Mouse (Mus musculus) MEL (cell line): ENCODE data around the gene Tmed6. TPM values are rescaled to one million over a fixed set of nuclear protein-coding genes. Genes with fewer than 3 reads are reported as not detected.

Source experiments
- DNase-seq: peaks from one replicate; pipeline ENCODE4 v3.0.0; 2011; ENCODE audit warnings: low read depth, low spot score
- H3K27ac ChIP-seq: 2 replicates; pipeline ENCODE4 v1.5.1; 2012; ENCODE audit warnings: low read depth, mild to moderate bottlenecking, control low read depth, low read length, moderate library complexity; ENCODE audit not compliant: control insufficient read depth
- H3K27me3 ChIP-seq, 2 experiments: fragments of 150-350 bp in 1 of 2; sonication (generic) in 1 of 2; 2 replicates each; pipeline ENCODE4 v1.6.1; 2012; ENCODE audit warnings: low read length in 2 of 2, mild to moderate bottlenecking in 2 of 2, improper control_type of control experiment in 1 of 2, moderate library complexity in 1 of 2; ENCODE audit not compliant: insufficient read depth in 2 of 2, control insufficient read depth in 1 of 2
- H3K36me3 ChIP-seq, 2 experiments: 2 replicates each; pipeline ENCODE4 v1.6.1; 2012 to 2014; ENCODE audit warnings: low read length in 2 of 2, improper control_type of control experiment in 1 of 2, inconsistent platforms in 1 of 2, mild to moderate bottlenecking in 1 of 2; ENCODE audit not compliant: insufficient read depth in 2 of 2, control insufficient read depth in 1 of 2
- H3K4me1 ChIP-seq, 2 experiments: fragments of 150-350 bp in 1 of 2; sonication (generic) in 1 of 2; 2 replicates each; pipeline ENCODE4 v1.6.1; 2012; ENCODE audit warnings: low read length in 2 of 2, improper control_type of control experiment in 1 of 2, mild to moderate bottlenecking in 1 of 2; ENCODE audit not compliant: insufficient read depth in 2 of 2, control insufficient read depth in 1 of 2
- H3K4me3 ChIP-seq, 2 experiments: fragments of 150-350 bp in 1 of 2; sonication (generic) in 1 of 2; 2 replicates each; pipeline ENCODE4 v1.5.1; 2012; ENCODE audit warnings: low read depth in 2 of 2, low read length in 2 of 2, mild to moderate bottlenecking in 2 of 2, moderate library complexity in 2 of 2, control low read depth in 1 of 2, improper control_type of control experiment in 1 of 2; ENCODE audit not compliant: control insufficient read depth in 1 of 2, insufficient read depth in 1 of 2
- H3K79me2 ChIP-seq: 2 replicates; pipeline ENCODE4 v1.6.1; 2012; ENCODE audit warnings: mild to moderate bottlenecking, low read length, moderate library complexity; ENCODE audit not compliant: control insufficient read depth, poor library complexity, insufficient read depth
- H3K9ac ChIP-seq: 2 replicates; pipeline ENCODE4 v1.6.1; 2012; ENCODE audit warnings: low read depth, mild to moderate bottlenecking, control low read depth, low read length, moderate library complexity; ENCODE audit not compliant: control insufficient read depth, poor library complexity, severe bottlenecking
- H3K9me3 ChIP-seq: fragments of 150-350 bp; sonication (generic); replicated peaks from 2 replicates; pipeline ENCODE4 v1.6.1; 2012; ENCODE audit warnings: mild to moderate bottlenecking, low read length, improper control_type of control experiment, moderate library complexity; ENCODE audit not compliant: insufficient read depth
- BHLHE40 ChIP-seq: IDR thresholded peaks from 2 replicates; pipeline ENCODE4 v1.6.1; 2012; ENCODE audit warnings: low read depth, mild to moderate bottlenecking, inconsistent platforms, low read length, improper control_type of control experiment, borderline replicate concordance
- CHD1 ChIP-seq: IDR thresholded peaks from 2 replicates; pipeline ENCODE4 v1.6.1; 2012; ENCODE audit warnings: low read depth, mild to moderate bottlenecking, inconsistent platforms, low read length, improper control_type of control experiment
- CHD2 ChIP-seq: IDR thresholded peaks from 2 replicates; pipeline ENCODE4 v1.6.1; 2011; ENCODE audit warnings: low read length, improper control_type of control experiment
- CTCF ChIP-seq, 3 experiments: IDR thresholded peaks in 2 of 3; conservative IDR thresholded peaks in 1 of 3; 2 replicates each; pipeline ENCODE4 v1.5.1; 2011 to 2012; ENCODE audit warnings: low read length in 3 of 3, low read depth in 2 of 3, mild to moderate bottlenecking in 2 of 3, improper control_type of control experiment in 1 of 3, inconsistent platforms in 1 of 3, mixed read lengths in 1 of 3, moderate library complexity in 1 of 3; ENCODE audit not compliant: control insufficient read depth in 1 of 3, insufficient read depth in 1 of 3, poor library complexity in 1 of 3, severe bottlenecking in 1 of 3
- E2F4 ChIP-seq: IDR thresholded peaks from 2 replicates; pipeline ENCODE4 v1.6.1; 2011; ENCODE audit warnings: low read depth, low read length, improper control_type of control experiment, borderline replicate concordance
- JUND ChIP-seq: IDR thresholded peaks from 2 replicates; pipeline ENCODE4 v1.6.1; 2011; ENCODE audit warnings: low read depth, mild to moderate bottlenecking, improper control_type of control experiment, low read length
- KAT2A ChIP-seq: conservative IDR thresholded peaks from 2 replicates; pipeline ENCODE4 v1.6.1; 2012; ENCODE audit warnings: low read depth, low read length, improper control_type of control experiment, inconsistent platforms
- MAFK ChIP-seq: IDR thresholded peaks from 2 replicates; pipeline ENCODE4 v1.6.1; 2011; ENCODE audit warnings: low read depth, mild to moderate bottlenecking, low read length, improper control_type of control experiment, borderline replicate concordance
- MAX ChIP-seq: IDR thresholded peaks from 2 replicates; pipeline ENCODE4 v1.6.1; 2011; ENCODE audit warnings: low read length, improper control_type of control experiment
- MEF2A ChIP-seq: IDR thresholded peaks from 2 replicates; pipeline ENCODE4 v1.6.1; 2014; ENCODE audit warnings: low read depth, mild to moderate bottlenecking, inconsistent platforms, low read length, improper control_type of control experiment; ENCODE audit not compliant: poor library complexity, insufficient replicate concordance, severe bottlenecking; ENCODE audit errors: extremely low read depth
- MYB ChIP-seq: IDR thresholded peaks from 2 replicates; pipeline ENCODE4 v1.6.1; 2011; ENCODE audit warnings: mild to moderate bottlenecking, low read depth, low read length, improper control_type of control experiment
- NELFE ChIP-seq: IDR thresholded peaks from 2 replicates; pipeline ENCODE4 v1.6.1; 2011; ENCODE audit warnings: low read depth, low read length, improper control_type of control experiment
- NRF1 ChIP-seq: IDR thresholded peaks from 2 replicates; pipeline ENCODE4 v1.6.1; 2014; ENCODE audit warnings: low read depth, mild to moderate bottlenecking, inconsistent platforms, low read length, improper control_type of control experiment, moderate library complexity; ENCODE audit not compliant: poor library complexity, insufficient read depth, severe bottlenecking
- POLR2AphosphoS2 ChIP-seq: IDR thresholded peaks from 2 replicates; pipeline ENCODE4 v1.6.1; 2011; ENCODE audit warnings: low read length, improper control_type of control experiment
- POLR2AphosphoS5 ChIP-seq: IDR thresholded peaks from 2 replicates; pipeline ENCODE4 v1.6.1; 2012; ENCODE audit warnings: low read depth, borderline replicate concordance, mild to moderate bottlenecking, inconsistent platforms, low read length, moderate library complexity, mixed read lengths
- RAD21 ChIP-seq: IDR thresholded peaks from 2 replicates; pipeline ENCODE4 v1.6.1; 2011; ENCODE audit warnings: mild to moderate bottlenecking, low read depth, low read length, improper control_type of control experiment
- SIN3A ChIP-seq: IDR thresholded peaks from 2 replicates; pipeline ENCODE4 v1.6.1; 2012; ENCODE audit warnings: low read length, improper control_type of control experiment, inconsistent platforms
- SMC3 ChIP-seq: IDR thresholded peaks from 2 replicates; pipeline ENCODE4 v1.6.1; 2011; ENCODE audit warnings: low read depth, low read length, improper control_type of control experiment
- TAL1 ChIP-seq: IDR thresholded peaks from 2 replicates; pipeline ENCODE4 v1.6.1; 2012; ENCODE audit warnings: mild to moderate bottlenecking, inconsistent platforms, low read length, moderate library complexity, mixed read lengths
- TBP ChIP-seq: IDR thresholded peaks from 2 replicates; pipeline ENCODE4 v1.8.0; 2011; ENCODE audit warnings: low read depth, low read length, improper control_type of control experiment
- USF1 ChIP-seq: IDR thresholded peaks from 2 replicates; pipeline ENCODE4 v1.6.1; 2014; ENCODE audit warnings: low read depth, mild to moderate bottlenecking, inconsistent platforms, low read length, improper control_type of control experiment, moderate library complexity
- ZC3H11A ChIP-seq: IDR thresholded peaks from 2 replicates; pipeline ENCODE4 v1.6.1; 2012; ENCODE audit warnings: low read depth, mild to moderate bottlenecking, inconsistent platforms, low read length, improper control_type of control experiment
- ZKSCAN1 ChIP-seq: IDR thresholded peaks from 2 replicates; pipeline ENCODE4 v1.6.1; 2012; ENCODE audit warnings: low read depth, mild to moderate bottlenecking, inconsistent platforms, low read length, improper control_type of control experiment, moderate library complexity
- ZMIZ1 ChIP-seq: IDR thresholded peaks from 2 replicates; pipeline ENCODE4 v1.6.1; 2012; ENCODE audit warnings: low read depth, mild to moderate bottlenecking, inconsistent platforms, low read length, improper control_type of control experiment, moderate library complexity
- ZNF384 ChIP-seq: IDR thresholded peaks from 2 replicates; pipeline ENCODE4 v1.6.1; 2012; ENCODE audit warnings: low read depth, mild to moderate bottlenecking, inconsistent platforms, low read length, improper control_type of control experiment
- polyA plus RNA-seq, 2 experiments: library from polyadenylated mRNA; stranded (reverse) in 1 of 2; unstranded in 1 of 2; fragments of >175 nt in 1 of 2; fragments of >200 nt in 1 of 2; gene quantifications; 2 replicates each; pipeline versions ENCODE4 v1.2.1 to v1.2.4; 2012; ENCODE audit warnings: low replicate concordance in 2 of 2, low read depth in 1 of 2; ENCODE audit not compliant: insufficient read length in 2 of 2, insufficient read depth in 1 of 2, missing spikeins in 1 of 2
- total RNA-seq: library from RNA; depleted of rRNA; stranded (reverse); fragments of 300-350 nt; gene quantifications from 2 replicates; pipeline ENCODE4 v1.2.3, GENCODE M21; 2012

Tmed6 gene
- total and polyA plus RNA-seq, 3 experiments = not detected

- no peak overlapping the region for H3K27ac ChIP-seq
- peak; percentile 79 for DNase-seq
Observed at GRCm38 (mm10) chr8:107104547-107104946, 39.1 kb upstream of the Tmed6 start.

GRCm38 (mm10) chr8:107100635-107101034 lies 35.2 kb upstream of the Tmed6 start:
- Histone ChIP-seq H3K27ac (no peak overlapping the region), H3K79me2 (peaks cover 6% of the 10 kb centered on the region), H3K9me3 (no peaks in the 10 kb centered on the region), H3K36me3 (no peaks in the 10 kb centered on the region), H3K9ac (no peak overlapping the region), H3K27me3 (no peaks in the 10 kb centered on the region), H3K4me1 (peaks cover 0 to 2% of the 10 kb centered on the region in 2 experiments; a peak in 2 of 4 replicates), H3K4me3 (no peak overlapping the region)
- DNase-seq = no peak
- no peak for TF ChIP-seq MEF2A
- TF ChIP-seq MYB = no peak
- no peak for TF ChIP-seq BHLHE40
- TF ChIP-seq CHD1 = no peak
- TF ChIP-seq CHD2 = no peak
- no peak for TF ChIP-seq USF1
- no peak for TF ChIP-seq ZMIZ1
- TF ChIP-seq MAX = no peak
- TF ChIP-seq ZKSCAN1 = no peak
- no peak for TF ChIP-seq NRF1
- no peak for TF ChIP-seq RAD21

More at GRCm38 (mm10) chr8:107104547-107104946, 39.1 kb upstream of the Tmed6 start:
- no peaks in the 10 kb centered on the region for H3K36me3 ChIP-seq
- TF ChIP-seq NELFE (no peak), POLR2AphosphoS2 (no peak), MAFK (no peak), E2F4 (no peak), SIN3A (no peak), CTCF (IDR thresholded peaks at IDR 0.05 in 2 of 3, conservative IDR thresholded peaks at IDR 0.05 in 1 of 3; ENCODE audit: control insufficient read depth in 1 of 3, insufficient read depth in 1 of 3, low read depth in 2 of 3, low read length in 3 of 3, poor library complexity in 1 of 3, severe bottlenecking in 1 of 3) (peak; percentile 87 to 94 (median 92)), TAL1 (no peak), BHLHE40 (no peak), JUND (no peak), POLR2AphosphoS5 (no peak), SMC3 (peak; percentile 96), KAT2A (no peak), RAD21 (peak; percentile 91), ZNF384 (0 out of 2 replicates have a peak, but pooled peaks have one; percentile 11), NRF1 (no peak), ZC3H11A (peak; percentile 82), TBP (no peak)
- H3K9ac ChIP-seq = no peak overlapping the region
- H3K79me2 ChIP-seq = no peaks in the 10 kb centered on the region
- no peaks in the 10 kb centered on the region for H3K9me3 ChIP-seq
- H3K4me3 ChIP-seq = no peak overlapping the region
- H3K4me1 ChIP-seq = peaks cover 0 to 3% of the 10 kb centered on the region in 2 experiments; a peak in 1 of 4 replicates
- no peaks in the 10 kb centered on the region for H3K27me3 ChIP-seq
